20 mouse cellular contexts compared by ENCODE assay signal in the genomic region with DNA sequence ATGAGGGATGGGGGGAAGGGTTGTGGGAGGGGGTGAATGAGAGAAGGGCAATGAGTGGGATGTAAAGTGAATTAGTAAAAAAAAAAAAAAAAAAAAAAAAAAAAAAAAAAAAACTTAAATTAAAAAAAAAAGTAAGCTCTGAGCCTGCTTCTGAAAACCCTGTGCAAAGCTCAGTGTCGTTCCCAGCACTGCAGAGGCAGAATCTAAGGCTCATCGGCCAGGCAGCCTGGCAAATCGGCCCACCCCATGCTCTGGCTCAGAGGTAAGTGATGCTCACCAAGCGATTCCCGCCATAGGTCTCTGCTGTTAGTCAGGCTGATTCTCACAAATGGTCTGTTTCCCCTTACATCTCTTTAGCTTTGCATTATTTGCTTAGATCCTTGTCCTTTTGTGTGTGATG.
DNase-seq lines count a peak whose midpoint lies in the region; ATAC-seq and TF ChIP-seq lines count a peak whose summit lies in the region.
"Had no signal": no experiment of that assay in that cellular context is flagged by ENCODE, and none has a peak within 500 bp of the region (broad histone marks: within the 10 kb centered on the region; RNA-seq: fewer than 3 reads in every experiment).

No protein-coding gene starts in this region.

- no peak for TF ChIP-seq CTCF in CH12.LX (conservative IDR thresholded peaks at IDR 0.05 in 1 of 2, IDR thresholded peaks at IDR 0.05 in 1 of 2; ENCODE audit: low read depth in 2 of 2, low read length in 2 of 2)
- no peak for TF ChIP-seq CTCF in olfactory bulb, adult 2 months (IDR thresholded peaks at IDR 0.05; ENCODE audit: insufficient read depth, low read depth, low read length)

- DNase-seq in embryonic facial prominence, embryonic 10.5 days (ENCODE audit: low spot score), result no peak
- no peak for DNase-seq in CH12.LX (ENCODE audit: extremely low read depth)
- no peak for DNase-seq in cerebellum, adult 11-12 months
- no peak for DNase-seq in embryo, embryonic 11 days
- DNase-seq: adrenal gland, postnatal 10 days; adrenal gland, postnatal 25 days; B cell, adult 2 months; cerebellum, adult 11 months; cerebellum, adult 2 months; cerebellum, adult 9-10 months; cerebellum, postnatal 10 days; cerebellum, postnatal 25 days; forebrain, postnatal 0 days had no signal

- H3K9me3 ChIP-seq in embryonic facial prominence, embryonic 13.5 days, result no peaks in the 10 kb centered on the region
- H3K9me3 ChIP-seq in embryonic facial prominence, embryonic 10.5 days, result no peaks in the 10 kb centered on the region
- H3K9me3 ChIP-seq in CH12.LX (replicated peaks; ENCODE audit: low read length), result no peaks in the 10 kb centered on the region
- H3K9me3 ChIP-seq in embryonic facial prominence, embryonic 15.5 days (replicated peaks), result no peaks in the 10 kb centered on the region
- H3K9me3 ChIP-seq: embryonic facial prominence, embryonic 12.5 days; forebrain, embryonic 13.5 days; forebrain, embryonic 15.5 days had no signal

- no peak for TF ChIP-seq POLR2A in CH12.LX (IDR thresholded peaks at IDR 0.05; ENCODE audit: low read depth, low read length)
- TF ChIP-seq POLR2A in olfactory bulb, adult 2 months (IDR thresholded peaks at IDR 0.05; ENCODE audit: insufficient read depth, low read depth, low read length), result no peak

- H3K79me2 ChIP-seq in CH12.LX (replicated peaks; ENCODE audit: control insufficient read depth, extremely low read depth, insufficient read depth, poor library complexity, severe bottlenecking), result no peaks in the 10 kb centered on the region

- H3K4me3 ChIP-seq in embryonic facial prominence, embryonic 13.5 days, result no peak overlapping the region
- H3K4me3 ChIP-seq in embryonic facial prominence, embryonic 10.5 days, result no peak overlapping the region
- no peak overlapping the region for H3K4me3 ChIP-seq in CH12.LX (replicated peaks in 1 of 3; ENCODE audit: low read depth in 2 of 3, low read length in 2 of 3, poor library complexity in 1 of 3)
- H3K4me3 ChIP-seq in embryonic facial prominence, embryonic 15.5 days (replicated peaks), result no peak overlapping the region
- H3K4me3 ChIP-seq in olfactory bulb, adult 2 months (ENCODE audit: insufficient read depth, low read depth, low read length), result no peak overlapping the region
- H3K4me3 ChIP-seq: embryonic facial prominence, embryonic 12.5 days; forebrain, embryonic 13.5 days; forebrain, embryonic 15.5 days had no signal

- WGBS in embryonic facial prominence, embryonic 13.5 days, result 69% methylated on average over 5 of the region's 5 CpGs
- WGBS in embryonic facial prominence, embryonic 10.5 days, result 82% methylated on average over 5 of the region's 5 CpGs
- 78% methylated on average over 5 of the region's 5 CpGs for WGBS in embryonic facial prominence, embryonic 15.5 days
- 69% methylated on average over 5 of the region's 5 CpGs for WGBS in olfactory bulb, adult 2 months

- H3K27ac ChIP-seq in embryonic facial prominence, embryonic 13.5 days, result 0 out of 2 replicates have a peak overlapping the region, but pooled peaks have one; percentile 8
- no peak overlapping the region for H3K27ac ChIP-seq in embryonic facial prominence, embryonic 10.5 days (replicated peaks)
- H3K27ac ChIP-seq in CH12.LX (ENCODE audit: insufficient read depth, low read depth), result no peak overlapping the region
- H3K27ac ChIP-seq in embryonic facial prominence, embryonic 15.5 days (replicated peaks), result peak overlapping the region; percentile 6; the same call in 1 of the 2 replicates
- H3K27ac ChIP-seq in olfactory bulb, adult 2 months (ENCODE audit: insufficient read depth, low read depth, low read length), result peak overlapping the region; percentile 63; the same call in 1 of the 2 replicates
- H3K27ac ChIP-seq: embryonic facial prominence, embryonic 12.5 days; forebrain, embryonic 13.5 days; forebrain, embryonic 15.5 days had no signal

- dilution Hi-C loops in CH12.LX (cut with MboI; ENCODE audit: extremely low pct_ligation_motif_present, extremely low pct_unique_long_range_greater_than_20kb, low sequenced_read_pairs), result no loop called here

- ATAC-seq in embryonic facial prominence, embryonic 13.5 days (ENCODE audit: insufficient number of reproducible peaks, insufficient read depth, low FRiP score, low TSS enrichment, low read depth), result no peak
- ATAC-seq in embryonic facial prominence, embryonic 15.5 days (ENCODE audit: insufficient number of reproducible peaks, low FRiP score, low TSS enrichment, low read depth), result no peak
- ATAC-seq in CD4-positive, CD25-positive, alpha-beta regulatory T cell, adult 4 months, result no peak
- ATAC-seq: forebrain, embryonic 13.5 days; forebrain, embryonic 15.5 days; forebrain, postnatal 0 days had no signal

- no peak for TF ChIP-seq EP300 in CH12.LX (IDR thresholded peaks at IDR 0.05; ENCODE audit: low read length)

- in situ Hi-C loops in CH12.LX (cut with MboI; ENCODE audit: low pct_ligation_motif_present, low pct_unique_long_range_greater_than_20kb, low sequenced_read_pairs), result no loop called here

- no peak overlapping the region for H3K9ac ChIP-seq in embryonic facial prominence, embryonic 13.5 days
- no peak overlapping the region for H3K9ac ChIP-seq in CH12.LX (ENCODE audit: insufficient read depth, low read depth)
- H3K9ac ChIP-seq in embryonic facial prominence, embryonic 15.5 days, result no peak overlapping the region
- H3K9ac ChIP-seq: embryonic facial prominence, embryonic 12.5 days; forebrain, embryonic 13.5 days; forebrain, embryonic 15.5 days; forebrain, postnatal 0 days had no signal

- no peak for TF ChIP-seq RAD21 in CH12.LX (IDR thresholded peaks at IDR 0.05; ENCODE audit: low read depth, low read length)

- no peak overlapping the region for H3K4me2 ChIP-seq in embryonic facial prominence, embryonic 13.5 days
- no peak overlapping the region for H3K4me2 ChIP-seq in CH12.LX (ENCODE audit: insufficient read depth, low read depth, poor library complexity, severe bottlenecking)
- no peak overlapping the region for H3K4me2 ChIP-seq in embryonic facial prominence, embryonic 15.5 days (replicated peaks)
- H3K4me2 ChIP-seq: embryonic facial prominence, embryonic 12.5 days; forebrain, embryonic 13.5 days; forebrain, embryonic 15.5 days had no signal

- peaks cover 4% of the 10 kb centered on the region; the same call in 1 of the 2 replicates for H3K36me3 ChIP-seq in embryonic facial prominence, embryonic 13.5 days
- peaks cover 3% of the 10 kb centered on the region; the same call in 1 of the 2 replicates for H3K36me3 ChIP-seq in embryonic facial prominence, embryonic 10.5 days (replicated peaks)
- H3K36me3 ChIP-seq in CH12.LX (replicated peaks in 1 of 2; ENCODE audit: control insufficient read depth in 1 of 2, insufficient read depth in 1 of 2, low read length in 1 of 2), result no peaks in the 10 kb centered on the region
- H3K36me3 ChIP-seq in embryonic facial prominence, embryonic 15.5 days, result no peaks in the 10 kb centered on the region
- H3K36me3 ChIP-seq: embryonic facial prominence, embryonic 12.5 days; forebrain, embryonic 15.5 days had no signal

- peaks cover 5% of the 10 kb centered on the region; the same call in 1 of the 2 replicates for H3K4me1 ChIP-seq in embryonic facial prominence, embryonic 13.5 days
- H3K4me1 ChIP-seq in embryonic facial prominence, embryonic 10.5 days, result peaks cover 10% of the 10 kb centered on the region
- peaks cover 0 to 7% of the 10 kb centered on the region in 2 experiments; a peak in 2 of 4 replicates for H3K4me1 ChIP-seq in CH12.LX (ENCODE audit: control insufficient read depth in 1 of 2, insufficient read depth in 2 of 2)
- peaks cover 8% of the 10 kb centered on the region for H3K4me1 ChIP-seq in embryonic facial prominence, embryonic 15.5 days
- H3K4me1 ChIP-seq in olfactory bulb, adult 2 months (ENCODE audit: control insufficient read depth, insufficient read depth, low read length), result peaks cover 14% of the 10 kb centered on the region
- H3K4me1 ChIP-seq: forebrain, embryonic 13.5 days; forebrain, embryonic 15.5 days had no signal

- no peaks in the 10 kb centered on the region for H3K27me3 ChIP-seq in embryonic facial prominence, embryonic 13.5 days
- no peaks in the 10 kb centered on the region for H3K27me3 ChIP-seq in embryonic facial prominence, embryonic 10.5 days (replicated peaks; ENCODE audit: low read depth, poor library complexity, severe bottlenecking)
- H3K27me3 ChIP-seq in CH12.LX (replicated peaks), result no peaks in the 10 kb centered on the region
- no peaks in the 10 kb centered on the region for H3K27me3 ChIP-seq in embryonic facial prominence, embryonic 15.5 days
- H3K27me3 ChIP-seq: embryonic facial prominence, embryonic 12.5 days; forebrain, embryonic 13.5 days; forebrain, embryonic 15.5 days had no signal

TF ChIP-seq in CH12.LX, 34 proteins besides CTCF, POLR2A, EP300 and RAD21:
- no peak for TF ChIP-seq ZMIZ1 (IDR thresholded peaks at IDR 0.05; ENCODE audit: low read depth, low read length)
- no peak for TF ChIP-seq USF1 (IDR thresholded peaks at IDR 0.05; ENCODE audit: low read depth, low read length)
- TF ChIP-seq ZNF384 (IDR thresholded peaks at IDR 0.05; ENCODE audit: low read depth, low read length), result peak; percentile 35; the same call in 1 of the 2 replicates

Comparison
In these comparisons a context has a peak if more than half of its experiments do, and no peak if none do; other contexts are left out.
1. H3K27ac ChIP-seq: peak in embryonic facial prominence, embryonic 13.5 days (single experiment), embryonic facial prominence, embryonic 15.5 days (single experiment) and olfactory bulb, adult 2 months (single experiment); none in embryonic facial prominence, embryonic 10.5 days (single experiment) and CH12.LX (single experiment).